Mouse (Mus musculus): ENCODE results near the gene Abhd12b.

DNA sequence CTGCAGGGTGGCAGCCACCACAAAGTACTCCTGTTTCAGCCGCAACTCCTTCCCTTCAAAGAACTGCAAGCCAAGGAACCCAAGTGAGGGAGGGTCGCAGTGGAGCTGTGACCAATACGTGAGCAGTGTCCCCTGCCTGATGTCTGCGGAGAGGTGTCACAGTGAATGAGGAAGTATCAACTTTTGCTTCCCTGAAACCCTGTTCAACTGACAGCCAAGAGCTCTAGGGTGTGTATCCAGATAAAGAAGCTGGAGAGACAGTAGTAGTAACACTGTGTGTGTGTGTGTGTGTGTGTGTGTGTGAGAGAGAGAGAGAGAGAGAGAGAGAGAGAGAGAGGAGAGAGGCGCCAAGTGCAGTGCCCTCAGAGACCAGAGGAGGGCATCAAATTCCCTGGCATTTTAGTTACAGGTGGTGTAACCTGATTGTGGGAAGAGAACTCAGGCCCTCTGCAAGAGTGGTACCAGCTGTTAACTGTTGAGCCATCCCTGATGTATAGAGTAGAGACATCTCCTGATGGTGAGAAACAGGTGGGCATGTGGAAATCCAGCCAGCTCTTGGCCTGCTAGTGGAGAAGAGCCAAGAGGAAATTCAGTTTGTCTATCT, 48.1 kb downstream of the Abhd12b start:
- no peak for TF ChIP-seq ETS1 (conservative IDR thresholded peaks at IDR 0.05; ENCODE audit: low read depth, low read length)
- TF ChIP-seq BHLHE40 (IDR thresholded peaks at IDR 0.05; ENCODE audit: low read depth, low read length): no peak
- TF ChIP-seq NRF1 (IDR thresholded peaks at IDR 0.05; ENCODE audit: low read depth, low read length): no peak
- TF ChIP-seq CTCF (conservative IDR thresholded peaks at IDR 0.05 in 1 of 2, IDR thresholded peaks at IDR 0.05 in 1 of 2; ENCODE audit: low read depth in 2 of 2, low read length in 2 of 2): peak in 1 of 2 experiments; percentile 43; a peak in 2 of 4 replicates
- no peak for TF ChIP-seq CHD1 (IDR thresholded peaks at IDR 0.05; ENCODE audit: low read depth, low read length)
- TF ChIP-seq GABPA (IDR thresholded peaks at IDR 0.05; ENCODE audit: insufficient replicate concordance, low read depth, low read length): no peak
- TF ChIP-seq TCF12 (IDR thresholded peaks at IDR 0.05; ENCODE audit: low read depth, low read length): no peak
- TF ChIP-seq MEF2A (IDR thresholded peaks at IDR 0.05; ENCODE audit: borderline replicate concordance, low read depth, low read length): no peak
- no peak for TF ChIP-seq MXI1 (IDR thresholded peaks at IDR 0.05; ENCODE audit: low read depth, low read length)
- no peak for TF ChIP-seq ZKSCAN1 (IDR thresholded peaks at IDR 0.05; ENCODE audit: borderline replicate concordance, low read depth, low read length)
- no peak for TF ChIP-seq POLR2A (IDR thresholded peaks at IDR 0.05; ENCODE audit: low read depth, low read length)
- TF ChIP-seq ZNF384 (IDR thresholded peaks at IDR 0.05; ENCODE audit: low read depth, low read length): no peak
- no peak for TF ChIP-seq ELF1 (IDR thresholded peaks at IDR 0.05; ENCODE audit: low read depth, low read length)

All from CH12.LX (cell line).